Mouse (Mus musculus): Measurements from ENCODE around the gene Dlgap4. TPM values are rescaled to one million over a fixed set of nuclear protein-coding genes. Genes with fewer than 3 reads are reported as not detected.
A peak's percentile ranks its signal among the peaks of the same experiment; 100 is the strongest.

Gene Dlgap4
- polyA plus RNA-seq, 1 experiment from 2014 or later, result 121 TPM

DNA sequence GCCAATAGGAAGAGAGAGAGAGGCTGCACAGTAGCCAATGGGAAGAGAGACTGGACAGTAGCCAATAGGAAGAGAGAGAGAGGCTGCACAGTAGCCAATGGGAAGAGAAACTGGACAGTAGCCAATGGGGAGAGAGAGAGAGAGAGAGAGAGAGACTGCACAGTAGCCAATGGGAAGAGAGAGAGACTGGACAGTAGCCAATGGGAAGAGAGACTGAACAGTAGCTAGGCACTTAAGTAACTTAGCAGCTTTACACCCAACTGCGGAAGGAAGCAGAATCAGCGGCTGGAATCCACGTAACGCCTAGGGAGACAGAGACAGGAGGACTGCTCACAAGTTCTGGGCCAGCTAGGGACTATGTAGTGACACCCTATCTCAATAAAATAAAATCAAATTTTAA lies 191.1 kb downstream of the Dlgap4 start:
- no peaks in the 10 kb centered on the region for H3K36me3 ChIP-seq (ENCODE audit: control insufficient read depth, insufficient read depth, low read length)
- no peaks in the 10 kb centered on the region for H3K4me1 ChIP-seq (ENCODE audit: control insufficient read depth, insufficient read depth, low read length)
- 95% methylated on average over 4 of the region's 4 CpGs for WGBS
- no peak overlapping the region for H3K4me3 ChIP-seq (ENCODE audit: low read depth, low read length)
- no peak overlapping the region for H3K27ac ChIP-seq (replicated peaks; ENCODE audit: low read depth, low read length)
- ATAC-seq (ENCODE audit: insufficient number of reproducible peaks, low FRiP score, low TSS enrichment, low read depth), result no peak
- no peak for DNase-seq (ENCODE audit: low spot score)
- H3K27me3 ChIP-seq (ENCODE audit: control insufficient read depth, insufficient read depth, low read length), result no peaks in the 10 kb centered on the region
- no peak overlapping the region for H3K4me2 ChIP-seq (ENCODE audit: low read depth, severe bottlenecking)
- no peaks in the 10 kb centered on the region for H3K9me3 ChIP-seq (ENCODE audit: control insufficient read depth, low read length)
- no peak overlapping the region for H3K9ac ChIP-seq (ENCODE audit: low read length)

DNA sequence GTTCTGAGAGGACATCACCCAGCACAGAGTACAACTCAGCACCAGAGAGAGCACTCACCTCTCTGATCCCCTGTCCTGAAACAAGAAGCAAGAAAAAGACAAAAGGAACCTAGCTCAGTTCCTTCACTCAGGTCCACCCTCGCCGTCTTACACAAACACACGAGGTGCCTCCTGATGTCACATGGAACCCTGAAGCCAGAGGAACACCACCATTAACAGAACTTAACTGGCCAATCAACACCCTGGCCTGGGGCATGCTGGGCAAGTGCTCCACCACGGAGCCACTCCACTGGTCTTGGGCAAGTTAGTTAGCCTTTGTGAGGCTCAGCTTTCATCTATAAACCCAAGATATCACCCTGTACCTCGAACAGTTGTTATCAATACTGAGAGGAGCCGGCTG lies 193.4 kb downstream of the Dlgap4 start:
- no peak overlapping the region for H3K9ac ChIP-seq (ENCODE audit: low read length)
- no peak for ATAC-seq (ENCODE audit: insufficient number of reproducible peaks, low FRiP score, low TSS enrichment, low read depth)
- 72% methylated on average over 6 of the region's 6 CpGs for WGBS

DNA sequence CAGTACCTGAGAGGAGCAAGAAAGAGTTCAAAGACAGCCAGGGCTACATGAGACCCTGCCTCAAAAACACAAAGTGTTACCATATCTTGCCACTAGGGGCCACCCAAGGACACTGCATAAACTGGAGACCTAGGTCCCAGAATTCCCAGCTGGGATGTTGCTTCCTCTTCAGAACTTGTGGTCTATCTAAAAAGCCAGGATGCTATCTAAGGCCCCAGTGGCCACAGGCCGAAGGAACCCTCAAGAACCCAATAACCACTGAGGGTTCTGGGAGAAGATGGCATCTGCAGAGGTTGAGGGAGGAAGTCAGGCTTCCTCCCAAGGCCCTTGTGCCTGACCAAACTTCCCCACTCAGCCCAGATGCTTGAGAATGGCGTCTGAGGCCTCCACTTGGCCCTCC lies 196.1 kb downstream of the Dlgap4 start:
- Histone ChIP-seq H3K9me3 (ENCODE audit: control insufficient read depth, low read length) (no peaks in the 10 kb centered on the region), H3K9ac (ENCODE audit: low read length) (no peak overlapping the region), H3K4me2 (ENCODE audit: low read depth, severe bottlenecking) (no peak overlapping the region), H3K4me3 (ENCODE audit: low read depth, low read length) (no peak overlapping the region), H3K36me3 (ENCODE audit: control insufficient read depth, insufficient read depth, low read length) (no peaks in the 10 kb centered on the region), H3K27ac (replicated peaks; ENCODE audit: low read depth, low read length) (no peak overlapping the region), H3K27me3 (ENCODE audit: control insufficient read depth, insufficient read depth, low read length) (no peaks in the 10 kb centered on the region), H3K4me1 (ENCODE audit: control insufficient read depth, insufficient read depth, low read length) (peaks cover 5% of the 10 kb centered on the region)
- 0 out of 2 replicates have a peak, but pooled peaks have one; percentile 26 for ATAC-seq (ENCODE audit: insufficient number of reproducible peaks, low FRiP score, low TSS enrichment, low read depth)
- 55% methylated on average over 2 of the region's 2 CpGs for WGBS
- DNase-seq (ENCODE audit: low spot score), result peak; percentile 83

More for the DNA sequence above, 193.4 kb downstream of the Dlgap4 start:
- no peaks in the 10 kb centered on the region for H3K36me3 ChIP-seq (ENCODE audit: control insufficient read depth, insufficient read depth, low read length)
- no peak overlapping the region for H3K4me2 ChIP-seq (ENCODE audit: low read depth, severe bottlenecking)
- no peak for DNase-seq (ENCODE audit: low spot score)
- H3K9me3 ChIP-seq (ENCODE audit: control insufficient read depth, low read length), result no peaks in the 10 kb centered on the region
- H3K27me3 ChIP-seq (ENCODE audit: control insufficient read depth, insufficient read depth, low read length), result no peaks in the 10 kb centered on the region
- H3K4me1 ChIP-seq (ENCODE audit: control insufficient read depth, insufficient read depth, low read length), result no peaks in the 10 kb centered on the region
- no peak overlapping the region for H3K27ac ChIP-seq (replicated peaks; ENCODE audit: low read depth, low read length)
- no peak overlapping the region for H3K4me3 ChIP-seq (ENCODE audit: low read depth, low read length)

DNA sequence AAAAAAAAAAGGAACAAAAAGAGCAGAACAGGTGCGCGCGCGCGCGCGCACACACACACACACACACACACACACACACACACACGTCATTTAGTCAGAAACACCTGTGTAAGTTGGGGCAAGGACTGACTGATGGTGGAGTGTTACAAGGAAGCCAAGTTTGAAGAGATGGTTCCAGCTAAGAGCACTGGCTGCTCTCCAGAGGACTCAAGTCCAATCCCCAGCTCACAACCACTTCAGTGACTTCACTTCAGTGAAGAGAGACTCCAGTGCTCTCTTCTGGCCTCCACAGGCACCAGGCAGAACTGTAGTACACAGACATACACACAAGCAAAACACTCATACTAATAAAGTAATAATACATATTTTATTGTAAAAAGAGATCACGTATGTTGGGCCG lies 197.2 kb downstream of the Dlgap4 start:
- Histone ChIP-seq H3K9me3 (ENCODE audit: control insufficient read depth, low read length) (no peaks in the 10 kb centered on the region), H3K27me3 (ENCODE audit: control insufficient read depth, insufficient read depth, low read length) (no peaks in the 10 kb centered on the region), H3K27ac (replicated peaks; ENCODE audit: low read depth, low read length) (no peak overlapping the region), H3K9ac (ENCODE audit: low read length) (no peak overlapping the region), H3K4me2 (ENCODE audit: low read depth, severe bottlenecking) (no peak overlapping the region), H3K36me3 (ENCODE audit: control insufficient read depth, insufficient read depth, low read length) (no peaks in the 10 kb centered on the region), H3K4me1 (ENCODE audit: control insufficient read depth, insufficient read depth, low read length) (peaks cover 10% of the 10 kb centered on the region), H3K4me3 (ENCODE audit: low read depth, low read length) (no peak overlapping the region)
- no peak for ATAC-seq (ENCODE audit: insufficient number of reproducible peaks, low FRiP score, low TSS enrichment, low read depth)
- DNase-seq (ENCODE audit: low spot score), result no peak
- 96% methylated on average over 10 of the region's 10 CpGs for WGBS

DNA sequence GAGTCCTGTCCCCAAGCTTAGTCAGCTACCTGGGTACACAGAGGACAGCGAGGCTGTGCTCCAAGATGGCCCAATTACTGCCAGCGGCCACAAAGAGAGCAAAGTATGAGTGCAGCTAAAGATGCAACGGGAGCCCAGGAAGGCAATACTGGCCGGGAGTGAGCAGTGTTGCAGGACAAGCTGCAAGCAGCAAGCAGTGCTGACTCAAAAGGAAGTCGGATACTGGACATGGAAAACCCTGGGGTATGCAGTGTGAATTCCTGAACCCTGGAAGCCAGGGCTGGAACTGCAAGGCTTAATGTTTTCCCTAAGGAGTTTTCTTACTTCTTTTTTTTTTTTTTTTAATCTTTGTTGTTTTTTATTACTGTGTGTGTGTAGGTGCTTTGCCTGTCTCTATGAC lies 198.1 kb downstream of the Dlgap4 start:
- no peak overlapping the region for H3K27ac ChIP-seq (replicated peaks; ENCODE audit: low read depth, low read length)
- H3K4me3 ChIP-seq (ENCODE audit: low read depth, low read length), result no peak overlapping the region
- no peak overlapping the region for H3K9ac ChIP-seq (ENCODE audit: low read length)
- ATAC-seq (ENCODE audit: insufficient number of reproducible peaks, low FRiP score, low TSS enrichment, low read depth), result no peak
- H3K4me2 ChIP-seq (ENCODE audit: low read depth, severe bottlenecking), result no peak overlapping the region
- 69% methylated on average over 5 of the region's 5 CpGs for WGBS
- H3K9me3 ChIP-seq (ENCODE audit: control insufficient read depth, low read length), result no peaks in the 10 kb centered on the region
- no peaks in the 10 kb centered on the region for H3K27me3 ChIP-seq (ENCODE audit: control insufficient read depth, insufficient read depth, low read length)
- peaks cover 10% of the 10 kb centered on the region for H3K4me1 ChIP-seq (ENCODE audit: control insufficient read depth, insufficient read depth, low read length)
- no peaks in the 10 kb centered on the region for H3K36me3 ChIP-seq (ENCODE audit: control insufficient read depth, insufficient read depth, low read length)
- no peak for DNase-seq (ENCODE audit: low spot score)

Other genes with a start within 250 kb of the Dlgap4 start
- gene Epb41l1, start 192.8 kb upstream of the Dlgap4 start, polyA plus RNA-seq (2014; fragmentation: Nextera tagmentation; extraction: Ambion mirVana), result 2.1 and 2.2 TPM in 2 replicates
- gene Aar2, start 66.1 kb upstream of the Dlgap4 start, polyA plus RNA-seq (2014; fragmentation: Nextera tagmentation; extraction: Ambion mirVana), result 49.4 and 51.2 TPM in 2 replicates
- 82.0 and 83.8 TPM in 2 replicates for gene Myl9, start 161.7 kb downstream of the Dlgap4 start, polyA plus RNA-seq (2014; fragmentation: Nextera tagmentation; extraction: Ambion mirVana)
- 99.5 and 100.0 TPM in 2 replicates for gene Tgif2, start 226.3 kb downstream of the Dlgap4 start, polyA plus RNA-seq (2014; fragmentation: Nextera tagmentation; extraction: Ambion mirVana)
- gene 4930518I15Rik, start 244.2 kb downstream of the Dlgap4 start, polyA plus RNA-seq (2014; fragmentation: Nextera tagmentation; extraction: Ambion mirVana), result 6.3 and 8.0 TPM in 2 replicates
- 190 and 202 TPM in 2 replicates for gene Rab5if, start 249.4 kb downstream of the Dlgap4 start, polyA plus RNA-seq (2014; fragmentation: Nextera tagmentation; extraction: Ambion mirVana)

All from limb, embryonic 11.5 days (tissue).